Mouse (Mus musculus) heart, postnatal 14 days (tissue): Measurements from ENCODE around the gene Pcna. TPM values are rescaled to one million over a fixed set of nuclear protein-coding genes. Genes with fewer than 3 reads are reported as not detected.

Experiments used
- total RNA-seq, 2 experiments: library from RNA; stranded (reverse); gene quantifications; 2 replicates each; pipeline ENCODE4 v1.2.3; 2021

Gene Pcna
- total RNA-seq, 2 experiments from 2014 or later: 40.2 to 57.8 TPM

Other genes starting within 250 kb of the Pcna start
- gene Rassf2, start 223.1 kb downstream of the Pcna start, total RNA-seq: 10 to 100 TPM; 13.7 to 17.8 TPM
- 10 to 100 TPM; 15.4 to 16.0 TPM for gene Slc23a2, start 108.2 kb downstream of the Pcna start, total RNA-seq
- gene Tmem230, start 5.5 kb downstream of the Pcna start, total RNA-seq: 10 to 100 TPM; 20.2 to 23.7 TPM
- 10 to 100 TPM; 80.1 to 91.4 TPM for gene Cds2, start 9.8 kb upstream of the Pcna start, total RNA-seq
- gene Prokr2, start 132.1 kb upstream of the Pcna start, total RNA-seq: under 1 TPM; 0.05 to 0.38 TPM